Mouse (Mus musculus) lung, postnatal 14 days (tissue): Measurements from ENCODE around the gene Fam213b.
A peak's percentile ranks its signal among the peaks of the same experiment; 100 is the strongest.

Experiments used
- DNase-seq: peaks from one replicate; pipeline ENCODE4 v3.0.0; 2021

The Fam213b gene

DNA sequence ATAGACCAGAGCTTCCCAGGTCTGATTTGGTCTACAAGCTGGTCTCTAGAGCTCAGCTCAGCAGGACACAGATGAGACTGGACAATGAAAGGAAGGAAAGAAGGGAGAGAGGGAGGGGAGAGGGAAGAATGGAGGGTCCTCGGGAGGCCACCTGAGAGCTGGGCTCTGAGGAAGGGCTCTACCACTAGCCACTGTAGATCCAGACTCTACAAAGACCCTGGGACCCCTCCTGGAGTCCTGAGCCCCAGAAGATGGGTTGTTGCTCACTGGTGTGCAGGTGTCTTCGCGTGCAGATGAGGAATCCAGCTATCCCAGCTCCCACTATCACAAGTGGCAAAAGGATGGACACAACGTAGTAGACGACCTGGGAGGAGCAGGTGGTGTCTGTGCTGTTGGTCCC, 24.0 kb upstream of the Fam213b start:
- DNase-seq, result no peak

GRCm38 (mm10) chr4:154922291-154922690, 23.4 kb upstream of the Fam213b start:
- no peak for DNase-seq

- no peak for DNase-seq
Observed at GRCm38 (mm10) chr4:154916662-154917061, 17.7 kb upstream of the Fam213b start.

DNA sequence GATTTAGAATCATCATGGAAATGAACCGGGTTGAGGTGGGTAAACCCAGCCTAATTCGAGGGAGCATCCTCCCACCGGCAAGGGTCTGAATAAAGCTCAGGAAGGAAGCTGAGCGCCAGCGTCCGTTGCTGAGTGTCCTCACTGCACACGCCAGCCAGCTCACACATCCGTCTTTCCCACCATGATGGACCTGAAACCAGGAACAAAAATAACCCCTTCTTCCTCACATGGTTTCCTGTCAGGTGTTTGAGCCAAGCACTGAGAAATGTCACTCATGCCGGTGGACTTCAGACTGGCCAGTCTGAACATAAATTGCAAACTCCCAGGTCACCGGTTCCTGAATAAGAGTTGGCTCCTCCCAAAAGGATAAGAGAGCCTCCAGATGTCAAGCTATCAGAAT, 16.4 kb upstream of the Fam213b start:
- no peak for DNase-seq

- DNase-seq, result no peak
Observed at GRCm38 (mm10) chr4:154914707-154915106, 15.8 kb upstream of the Fam213b start.

- DNase-seq, result no peak
Observed at GRCm38 (mm10) chr4:154914252-154914651, 15.3 kb upstream of the Fam213b start.

- no peak for DNase-seq
Observed at GRCm38 (mm10) chr4:154913845-154914244, 14.9 kb upstream of the Fam213b start.

DNA sequence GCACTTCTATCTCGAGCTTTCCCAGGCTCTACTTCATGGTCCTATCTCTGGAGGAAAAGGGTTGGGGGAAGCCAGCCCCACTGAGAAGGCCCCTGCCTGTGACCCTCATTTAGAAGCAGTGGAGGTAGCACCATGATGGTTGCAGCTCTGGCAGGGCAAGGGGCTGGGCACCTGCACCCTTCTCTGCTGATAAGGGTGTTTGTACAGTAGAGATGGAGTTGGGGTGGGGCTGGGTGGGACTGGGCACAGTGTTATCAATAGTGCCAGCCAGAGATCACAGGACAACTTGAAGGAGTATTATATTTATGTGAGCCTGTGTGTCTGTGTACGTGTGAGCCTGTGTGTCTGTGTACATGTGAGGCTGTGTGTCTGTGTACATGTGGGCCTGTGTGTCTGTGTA, 12.7 kb upstream of the Fam213b start:
- no peak for DNase-seq

- DNase-seq, result peak; percentile 24
Observed at GRCm38 (mm10) chr4:154910606-154911522, 11.9 kb upstream of the Fam213b start.

- DNase-seq, result no peak
Observed at GRCm38 (mm10) chr4:154908490-154908889, 9.6 kb upstream of the Fam213b start.

GRCm38 (mm10) chr4:154907833-154908232, 8.9 kb upstream of the Fam213b start:
- DNase-seq, result peak; percentile 82

- peak; percentile 76 for DNase-seq
Observed at GRCm38 (mm10) chr4:154904185-154905071, 5.5 kb upstream of the Fam213b start.

DNA sequence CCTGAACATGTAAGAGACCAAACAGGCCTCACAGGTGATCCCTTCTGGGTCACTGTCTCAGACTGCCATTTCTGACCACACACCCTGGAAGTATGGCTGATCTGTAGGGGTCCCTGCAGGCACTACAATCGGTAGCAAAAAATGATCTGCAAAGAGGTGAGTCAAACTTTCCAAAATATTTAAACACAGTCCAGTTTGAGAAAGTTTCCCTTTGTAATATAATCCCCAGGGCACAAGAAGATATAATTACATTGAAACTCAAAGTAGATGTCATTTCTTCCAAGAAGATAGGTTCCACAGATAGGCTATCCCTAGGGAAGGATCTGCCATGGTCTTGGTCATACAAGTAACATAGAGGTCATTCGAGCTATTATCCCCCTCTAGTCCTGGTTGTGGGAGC, 3.4 kb upstream of the Fam213b start:
- no peak for DNase-seq

DNA sequence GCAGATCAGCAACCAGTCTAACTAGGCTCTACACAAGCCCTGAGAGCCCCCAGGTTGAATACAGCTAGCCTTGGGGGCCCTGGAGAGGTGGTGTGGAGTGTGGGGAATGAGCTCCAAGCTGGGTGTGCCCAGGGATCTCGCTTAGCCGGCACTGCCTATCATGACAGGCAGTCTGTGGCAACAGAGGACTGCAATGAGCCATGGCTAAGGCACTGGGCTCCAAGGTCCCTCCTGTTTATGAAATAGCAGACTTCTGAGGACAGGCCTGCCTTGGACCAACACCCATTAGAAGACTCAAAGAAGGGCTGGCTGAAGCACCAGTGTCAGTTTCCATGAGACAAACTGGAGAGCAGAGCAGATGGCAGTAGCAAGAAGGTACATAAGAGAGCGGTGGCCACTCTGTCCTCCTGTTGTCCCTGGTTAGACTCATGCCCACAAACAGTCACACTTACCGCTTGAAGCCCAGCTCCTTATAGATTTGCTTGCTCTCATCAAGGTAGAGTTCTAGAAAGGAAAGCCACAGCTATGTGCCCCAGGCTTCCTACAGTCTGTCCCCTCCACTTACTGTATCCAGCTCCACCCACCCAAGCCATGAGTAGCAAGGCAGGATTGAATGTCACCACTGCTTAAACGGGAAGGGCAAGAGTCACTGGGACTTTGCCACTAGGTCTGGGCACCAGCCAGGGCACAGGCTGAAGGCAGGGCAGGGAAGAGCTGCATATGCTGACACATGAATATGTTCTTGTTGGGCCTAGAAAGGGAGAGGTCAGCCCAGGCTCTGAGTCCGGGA, 1.1 kb downstream of the Fam213b start:
- no peak for DNase-seq

GRCm38 (mm10) chr4:154895549-154895948, 3.4 kb downstream of the Fam213b start:
- DNase-seq, result no peak

- no peak for DNase-seq
Observed at GRCm38 (mm10) chr4:154890887-154891286, 8.0 kb downstream of the Fam213b start.

DNA sequence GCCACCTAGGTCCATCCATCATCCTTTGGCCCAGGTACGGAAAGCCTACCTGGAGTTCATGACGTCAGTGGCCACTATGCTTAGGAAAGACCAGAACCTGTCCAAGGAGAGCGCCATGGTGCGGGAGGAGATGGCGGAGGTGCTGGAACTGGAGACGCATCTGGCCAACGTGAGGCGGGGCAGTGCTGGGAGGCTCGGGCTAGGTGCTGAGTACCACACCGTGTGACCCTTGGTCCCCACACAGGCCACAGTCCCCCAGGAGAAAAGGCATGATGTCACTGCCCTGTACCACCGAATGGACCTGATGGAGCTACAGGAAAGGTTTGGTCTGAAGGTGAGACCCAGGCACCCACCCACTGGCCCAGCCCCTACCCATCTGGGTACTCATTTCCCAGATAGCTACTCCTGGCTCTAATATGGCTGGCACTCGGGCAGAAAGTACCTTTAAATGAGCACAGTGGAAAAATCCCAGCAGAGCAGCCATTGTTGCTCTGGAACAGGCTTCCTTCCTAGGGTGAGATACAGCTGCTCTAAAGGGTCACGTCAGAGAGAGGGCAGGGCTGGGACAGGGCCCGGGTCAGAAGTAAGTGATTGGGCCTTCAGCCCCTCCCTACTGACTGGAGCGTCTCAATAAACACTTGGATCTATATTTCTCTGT, 11.2 kb downstream of the Fam213b start:
- DNase-seq, result no peak

- DNase-seq, result no peak
Observed at GRCm38 (mm10) chr4:154886876-154887592, 11.9 kb downstream of the Fam213b start.

DNA sequence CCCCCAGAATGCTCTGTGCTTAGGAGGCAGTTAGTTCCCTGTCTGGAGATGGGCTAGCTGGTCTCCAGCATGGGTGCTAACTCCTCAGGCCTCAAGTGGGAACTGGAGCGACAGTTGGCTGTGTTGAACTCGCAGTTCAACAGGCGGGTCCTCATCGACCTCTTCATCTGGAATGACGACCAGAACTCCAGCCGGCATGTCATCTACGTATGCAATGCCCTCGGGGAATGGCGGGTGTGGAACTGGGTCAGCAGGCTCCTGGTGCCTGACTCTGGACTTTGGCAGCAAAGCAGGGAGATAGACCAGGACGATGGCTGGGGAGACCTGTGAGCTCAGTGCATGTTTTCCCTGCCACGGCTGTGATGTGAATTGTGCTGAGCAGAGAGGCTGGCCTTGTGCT, 13.5 kb downstream of the Fam213b start:
- no peak for DNase-seq

DNA sequence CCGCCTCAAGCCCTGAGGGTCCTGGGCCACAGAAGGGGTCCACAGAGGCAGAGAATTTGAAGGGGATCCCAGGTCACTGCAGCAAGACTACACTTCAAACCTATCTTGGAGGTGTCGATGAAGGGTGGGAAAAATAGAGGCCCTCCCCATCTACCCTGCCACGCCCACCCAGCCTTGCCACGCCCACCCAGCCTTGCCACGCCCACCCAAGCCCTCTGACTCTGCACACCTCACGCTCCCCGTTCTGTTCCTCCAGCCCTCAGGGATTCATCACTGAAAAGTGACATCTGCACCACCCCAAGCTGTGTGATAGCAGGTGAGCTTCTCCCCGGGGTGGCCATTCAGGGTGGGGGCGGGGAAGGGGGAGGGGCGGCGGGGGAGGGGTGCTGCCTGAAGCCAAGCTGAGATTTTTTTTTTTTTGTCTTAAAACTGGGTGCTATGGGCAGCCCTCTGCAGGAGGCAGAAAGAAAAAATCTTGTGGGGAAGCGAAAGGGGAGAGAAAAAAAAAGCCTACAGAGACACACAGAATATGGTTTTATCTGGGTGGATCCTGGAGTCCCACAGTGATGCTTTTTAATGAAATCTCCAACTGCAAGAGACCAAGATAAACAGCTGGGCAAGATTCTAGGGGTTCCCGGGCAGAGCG, 16.8 kb downstream of the Fam213b start:
- no peak for DNase-seq

- no peak for DNase-seq
Observed at GRCm38 (mm10) chr4:154880730-154881129, 18.2 kb downstream of the Fam213b start.
